Mouse (Mus musculus): ENCODE measurements around the gene Actb.

The Actb gene

DNA sequence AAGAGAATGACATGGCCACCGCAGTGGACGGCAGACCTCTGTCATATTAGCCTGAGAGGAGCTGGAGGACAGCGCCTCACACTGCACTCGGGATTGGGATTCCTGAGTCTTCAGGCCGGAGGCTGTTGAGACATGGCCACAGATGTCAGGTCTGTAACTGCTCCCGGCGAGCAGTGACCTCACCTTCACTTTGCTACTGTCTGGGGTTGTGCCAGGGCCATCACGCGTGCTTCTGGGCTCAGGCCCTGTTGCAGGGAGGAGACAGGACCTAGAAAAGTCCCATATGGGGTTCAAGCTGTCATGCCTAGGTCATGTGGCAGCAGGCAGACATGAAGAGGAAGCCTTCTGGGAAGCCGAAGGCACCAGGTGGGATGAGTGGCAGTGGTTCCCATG lies 31.0 kb downstream of the Actb start:
- DNase-seq = no peak

DNA sequence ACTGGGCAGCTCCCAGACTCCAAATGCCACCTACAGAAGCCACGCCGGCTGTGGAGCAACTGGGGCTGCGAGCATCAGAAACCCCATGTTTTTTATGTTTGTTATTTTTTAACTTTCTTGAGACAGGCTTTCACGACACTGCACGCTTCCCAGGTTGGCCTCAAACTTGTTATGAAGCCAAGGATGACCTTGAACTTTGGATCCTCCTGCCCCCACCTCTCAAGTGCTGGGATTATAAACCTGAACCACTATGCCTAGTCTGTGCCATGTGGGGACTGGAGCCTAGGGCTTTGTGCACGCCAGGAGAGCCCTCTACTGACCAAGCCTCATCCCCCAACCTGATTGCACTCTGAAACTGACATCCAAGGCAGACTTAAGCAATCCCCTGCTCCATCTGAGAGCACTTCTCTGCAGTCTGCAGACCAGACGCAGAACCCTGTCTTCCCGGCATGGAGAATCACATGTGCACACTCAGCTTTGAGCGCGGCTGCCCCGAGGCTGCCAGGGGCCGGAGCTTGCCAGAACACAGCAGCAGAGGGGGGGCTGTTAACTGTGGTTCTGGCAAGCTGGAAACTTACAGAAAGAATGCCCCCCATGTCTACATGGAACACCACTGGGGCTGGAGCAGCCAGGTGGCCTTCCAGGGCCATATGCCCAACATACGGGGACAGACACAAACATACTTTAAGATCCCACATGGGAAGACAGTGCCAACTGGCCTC lies 31.6 kb downstream of the Actb start:
- DNase-seq = no peak

DNA sequence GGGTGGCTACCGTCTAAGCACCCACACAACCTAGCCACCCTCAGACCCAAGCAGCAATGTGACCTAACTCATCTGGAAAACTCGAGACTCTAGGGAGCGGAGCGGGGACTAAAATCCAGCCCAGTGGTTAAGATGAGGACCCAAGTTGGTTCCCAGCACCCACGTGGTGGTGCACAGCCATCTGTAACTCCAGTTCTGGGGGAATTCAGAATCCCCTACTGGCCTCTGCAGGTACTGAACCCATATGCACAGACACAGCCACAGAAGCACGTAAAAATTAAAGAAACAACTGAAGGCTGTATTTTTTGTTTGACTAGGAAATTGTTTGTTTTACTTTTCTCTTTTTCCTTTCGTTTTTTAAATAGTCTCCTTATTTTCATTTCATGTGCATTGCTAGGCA lies 32.8 kb downstream of the Actb start:
- no peak for DNase-seq

DNA sequence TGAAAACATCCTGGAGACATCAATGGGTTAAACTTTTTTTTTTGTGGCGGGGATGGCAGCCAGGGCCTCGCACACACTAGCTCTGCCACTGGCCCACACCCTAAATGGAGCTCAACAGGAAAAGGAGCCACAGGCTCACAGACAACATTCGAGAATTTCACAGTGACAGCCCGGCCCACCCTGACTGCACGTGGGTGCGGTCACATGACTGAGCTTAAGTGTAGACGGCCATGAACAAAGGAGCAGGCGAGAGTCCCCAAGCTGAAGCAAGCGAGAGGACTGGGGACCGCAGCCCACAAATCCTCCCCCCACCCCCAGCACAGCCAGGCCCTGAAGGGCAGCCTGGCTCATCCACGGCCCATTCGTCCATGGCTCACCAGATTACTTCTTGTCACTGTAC lies 34.8 kb downstream of the Actb start:
- no peak for DNase-seq

DNA sequence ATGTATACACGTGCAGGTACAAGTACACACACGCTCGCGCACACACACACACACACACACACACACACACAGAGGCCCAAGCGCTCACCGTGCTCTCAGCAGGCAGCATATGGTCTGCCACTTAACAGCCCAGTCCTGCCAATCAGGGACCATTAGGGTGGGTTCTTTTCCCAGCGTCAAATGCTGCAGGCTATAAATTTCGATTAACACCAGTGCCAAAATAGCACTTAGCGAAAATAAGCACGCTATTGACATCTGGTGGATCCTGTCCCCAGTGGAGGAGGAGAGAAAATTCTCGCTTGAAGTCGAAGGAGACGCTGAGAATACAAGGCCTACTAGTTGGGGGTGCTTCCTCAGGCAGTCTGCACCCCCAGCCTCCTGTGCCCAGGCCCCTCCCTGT lies 37.1 kb downstream of the Actb start:
- DNase-seq = no peak

DNA sequence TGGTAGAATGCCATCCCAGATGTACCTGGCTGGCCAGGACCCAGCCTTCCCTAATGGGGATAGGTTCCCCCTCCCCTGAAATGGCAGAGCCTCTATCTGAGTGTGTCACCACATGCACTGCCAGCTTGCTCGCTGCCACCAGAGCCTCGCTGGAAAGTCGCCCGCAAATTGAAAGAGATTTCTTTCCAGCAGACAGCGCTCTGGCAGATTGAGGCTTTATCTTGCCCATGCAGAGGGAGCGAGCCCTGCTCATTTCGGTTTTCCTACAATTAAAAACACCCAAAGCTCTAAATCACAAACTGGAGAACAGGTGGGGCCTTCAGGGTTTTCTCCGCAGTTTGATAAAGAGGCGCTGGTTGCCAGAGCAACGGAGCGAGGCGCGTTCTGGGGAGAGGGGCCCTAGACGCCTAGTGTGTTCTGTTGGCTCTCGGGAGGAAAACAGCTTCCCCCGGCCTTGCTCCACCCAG lies 48.8 kb downstream of the Actb start:
- no peak for DNase-seq

DNA sequence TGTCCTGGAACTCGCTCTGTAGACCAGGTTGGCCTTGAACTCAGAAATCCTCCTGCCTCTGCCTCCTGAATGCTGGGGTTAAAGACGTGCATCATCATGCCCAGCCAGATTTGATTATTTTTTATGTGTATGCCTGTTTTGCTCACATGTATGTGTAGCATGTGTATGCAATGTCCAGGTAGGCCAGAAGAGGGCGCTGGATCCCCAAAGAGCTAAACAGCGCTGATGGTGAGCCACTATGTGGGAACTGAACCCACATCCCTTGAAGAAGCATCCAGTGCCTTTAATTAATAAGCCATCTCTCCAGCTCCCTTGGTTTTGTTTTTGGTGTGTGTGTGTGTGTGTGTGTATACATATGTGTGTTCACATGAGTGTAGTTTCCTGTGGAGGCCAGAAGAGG lies 50.1 kb downstream of the Actb start:
- no peak for DNase-seq

DNA sequence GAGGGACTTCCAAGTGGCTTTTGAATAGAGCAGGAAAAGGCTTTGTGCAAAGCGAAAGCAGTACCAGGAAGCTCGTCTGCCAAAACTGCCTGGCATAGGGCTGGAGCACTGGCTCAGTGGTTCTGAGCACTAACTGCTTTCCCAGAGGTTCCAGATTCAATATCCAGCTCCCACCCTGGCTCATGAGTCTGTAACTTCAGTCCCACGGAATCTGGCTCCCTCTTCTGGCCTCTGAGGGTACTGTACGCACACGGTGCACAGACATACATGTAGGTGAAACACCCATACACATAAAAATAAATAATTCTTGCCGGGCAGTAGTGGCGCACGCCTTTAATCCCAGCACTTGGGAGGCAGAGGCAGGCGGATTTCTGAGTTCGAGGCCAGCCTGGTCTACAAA lies 51.7 kb downstream of the Actb start:
- DNase-seq = peak; percentile 58

DNA sequence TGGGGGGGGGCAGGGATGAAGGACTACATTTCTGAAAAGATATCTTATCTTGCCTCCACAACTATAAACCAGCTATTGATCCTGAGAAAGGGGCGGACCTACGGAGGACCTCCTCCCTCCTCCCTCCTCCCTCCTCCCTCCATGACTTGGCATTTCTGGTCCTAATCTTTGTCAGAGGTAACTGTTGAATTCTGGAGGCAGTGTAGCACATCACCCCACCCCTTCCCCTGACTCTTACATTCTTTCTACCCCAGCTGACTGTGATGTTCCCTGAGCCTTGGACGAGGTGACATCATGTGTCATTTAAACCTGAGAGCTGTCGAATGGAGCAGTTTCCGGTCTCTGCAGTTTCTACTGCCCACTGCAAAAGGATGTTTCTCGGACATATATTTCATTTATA lies 53.0 kb downstream of the Actb start:
- DNase-seq = no peak

Data from lung, postnatal 36 days (tissue).